Mouse (Mus musculus) hematopoietic stem cell, adult 5-6 weeks (primary cell): ENCODE measurements around the gene Serpina3i. TPM values are rescaled to one million over a fixed set of nuclear protein-coding genes. Genes with fewer than 3 reads are reported as not detected.
A peak's percentile ranks its signal among the peaks of the same experiment; 100 is the strongest.
"Not testable (repeated sequence)": the region's sequence is repeated elsewhere in the genome, so short reads cannot be mapped to it uniquely, and the experiment has no call there.

Source experiments
- ATAC-seq, 2 experiments: fragments of 125-278 bp in 1 of 2; replicated peaks in 1 of 2; 2 replicates each; pipeline ENCODE4 v1.8.0; 2016 to 2017; ENCODE audit warnings: inconsistent platforms in 2 of 2, mild to moderate bottlenecking in 2 of 2, moderate number of reproducible peaks in 2 of 2, low read depth in 1 of 2, moderate TSS enrichment in 1 of 2; ENCODE audit not compliant: low FRiP score in 2 of 2, poor library complexity in 2 of 2, severe bottlenecking in 2 of 2, insufficient read depth in 1 of 2, low TSS enrichment in 1 of 2
- total RNA-seq: library from RNA; stranded (forward); fragments of 172-1452, 232-1000 nt; gene quantifications from 2 replicates; pipeline ENCODE4 v1.2.3, GENCODE M21; 2017

Serpina3i gene
- total RNA-seq = 0.10 TPM in 1 of 2 replicates, not detected in the other

GRCm38 (mm10) chr12:104262863-104263262 lies at the start of gene Serpina3i:
Serpina3i (plus strand) TSS chr12:104263122.
- ATAC-seq = no peak

GRCm38 (mm10) chr12:104213689-104214444 lies 49.1 kb upstream of the Serpina3i start:
- peak; percentile 58 to 71; a peak in 3 of 4 replicates for ATAC-seq

- ATAC-seq = peak in 1 of 2 experiments; percentile 60; a peak in 3 of 4 replicates
Observed at GRCm38 (mm10) chr12:104214445-104214753, 48.5 kb upstream of the Serpina3i start, which contains the start of gene Serpina3f. Serpina3f (plus strand) TSS chr12:104214544.

GRCm38 (mm10) chr12:104215249-104215648 lies 47.7 kb upstream of the Serpina3i start:
- ATAC-seq = no peak

- ATAC-seq = no peak
Observed at GRCm38 (mm10) chr12:104221616-104222015, 41.3 kb upstream of the Serpina3i start.

- ATAC-seq = no peak
Observed at GRCm38 (mm10) chr12:104223690-104224089, 39.2 kb upstream of the Serpina3i start.

GRCm38 (mm10) chr12:104224598-104225300 lies 38.2 kb upstream of the Serpina3i start:
- ATAC-seq = peak; percentile 85 to 88

- ATAC-seq = no peak
Observed at GRCm38 (mm10) chr12:104230762-104231161, 32.2 kb upstream of the Serpina3i start.

GRCm38 (mm10) chr12:104235915-104236314 lies 27.0 kb upstream of the Serpina3i start, which contains the start of gene Serpina3g:
Serpina3g (plus strand) TSS chr12:104236245.
- ATAC-seq = peak; percentile 69 to 72

GRCm38 (mm10) chr12:104238048-104238447 lies 24.9 kb upstream of the Serpina3i start:
- ATAC-seq = not testable (repeated sequence)

- no peak for ATAC-seq
Observed at GRCm38 (mm10) chr12:104243307-104243706, 19.6 kb upstream of the Serpina3i start.

- ATAC-seq = peak; percentile 49 to 74; a peak in 3 of 4 replicates
Observed at GRCm38 (mm10) chr12:104245092-104245491, 17.8 kb upstream of the Serpina3i start.

- no peak for ATAC-seq
Observed at GRCm38 (mm10) chr12:104245595-104245994, 17.3 kb upstream of the Serpina3i start.

GRCm38 (mm10) chr12:104247553-104248002 lies 15.3 kb upstream of the Serpina3i start:
- no peak for ATAC-seq

GRCm38 (mm10) chr12:104248231-104248630 lies 14.7 kb upstream of the Serpina3i start:
- ATAC-seq = no peak

GRCm38 (mm10) chr12:104261041-104261440 lies 1.9 kb upstream of the Serpina3i start:
- no peak for ATAC-seq

GRCm38 (mm10) chr12:104266374-104266773 lies 3.5 kb downstream of the Serpina3i start:
- ATAC-seq = peak in 1 of 2 experiments; percentile 32; a peak in 2 of 4 replicates
